ENCODE assay signal across 12 mouse cellular contexts in genomic region chr17:78351676-78352499, GRCm38 (mm10).
DNase-seq lines count a peak whose midpoint lies in the region; ATAC-seq and TF ChIP-seq lines count a peak whose summit lies in the region.
"Had no signal": no experiment of that assay in that cellular context is flagged by ENCODE, and none has a peak within 500 bp of the region (broad histone marks: within the 10 kb centered on the region; RNA-seq: fewer than 3 reads in every experiment).

No protein-coding gene starts in this region.

- DNase-seq in heart, adult 2 months: no peak
- no peak for DNase-seq in lung, postnatal 0 days (ENCODE audit: low spot score)
- DNase-seq in lung, postnatal 14 days: no peak
- peak; percentile 77 for DNase-seq in thymus, postnatal 14 days
- no peak for DNase-seq in left cerebral cortex, adult 2 months (ENCODE audit: extremely low spot score in 1 of 2, low spot score in 2 of 2)
- DNase-seq: cerebellum, postnatal 36 days; gastrocnemius, adult 2 months had no signal

- no peak for ATAC-seq in heart, embryonic 14.5 days (ENCODE audit: insufficient number of reproducible peaks, insufficient read depth, low FRiP score, low read depth)
- 0 out of 2 replicates have a peak, but pooled peaks have one; percentile 23 for ATAC-seq in lung, postnatal 0 days
- ATAC-seq in hematopoietic stem cell, adult 5-6 weeks (replicated peaks in 1 of 2; ENCODE audit: insufficient read depth in 1 of 2, low FRiP score in 2 of 2, low TSS enrichment in 1 of 2, low read depth in 1 of 2, poor library complexity in 2 of 2, severe bottlenecking in 2 of 2): peak; percentile 42 to 58; a peak in 3 of 4 replicates
- ATAC-seq in neural tube, embryonic 15.5 days (ENCODE audit: low FRiP score): no peak

- H3K9ac ChIP-seq in heart, embryonic 14.5 days (ENCODE audit: low read length): no peak overlapping the region
- H3K9ac ChIP-seq in heart, adult 2 months (ENCODE audit: low read depth, low read length): no peak overlapping the region
- H3K9ac ChIP-seq in lung, postnatal 0 days (replicated peaks; ENCODE audit: low read depth): no peak overlapping the region
- H3K9ac ChIP-seq in neural tube, embryonic 15.5 days (replicated peaks): no peak overlapping the region
- H3K9ac ChIP-seq: liver, embryonic 14.5 days had no signal

- H3K4me2 ChIP-seq in heart, embryonic 14.5 days (ENCODE audit: low read length): peak overlapping the region; percentile 16; the same call in 1 of the 2 replicates
- H3K4me2 ChIP-seq in lung, postnatal 0 days (replicated peaks; ENCODE audit: low read depth, low read length): no peak overlapping the region
- no peak overlapping the region for H3K4me2 ChIP-seq in neural tube, embryonic 15.5 days

- no peak for TF ChIP-seq EP300 in heart, adult 2 months (IDR thresholded peaks at IDR 0.05; ENCODE audit: insufficient read depth, low read depth, low read length)
- no peak for TF ChIP-seq EP300 in lung, postnatal 0 days (IDR thresholded peaks at IDR 0.05)

- no peaks in the 10 kb centered on the region for H3K27me3 ChIP-seq in heart, embryonic 14.5 days (ENCODE audit: control insufficient read depth, insufficient read depth, low read length)
- no peaks in the 10 kb centered on the region for H3K27me3 ChIP-seq in heart, adult 2 months (ENCODE audit: control insufficient read depth, insufficient read depth, low read length)
- no peaks in the 10 kb centered on the region for H3K27me3 ChIP-seq in lung, postnatal 0 days (replicated peaks; ENCODE audit: insufficient read depth, low read length)
- no peaks in the 10 kb centered on the region for H3K27me3 ChIP-seq in neural tube, embryonic 15.5 days (replicated peaks)

- H3K4me3 ChIP-seq in heart, embryonic 14.5 days (ENCODE audit: control insufficient read depth in 1 of 2, insufficient read depth in 1 of 2, low read depth in 1 of 2, low read length in 2 of 2): no peak overlapping the region
- no peak overlapping the region for H3K4me3 ChIP-seq in heart, adult 2 months
- no peak overlapping the region for H3K4me3 ChIP-seq in lung, postnatal 0 days (ENCODE audit: low read depth, low read length)
- no peak overlapping the region for H3K4me3 ChIP-seq in neural tube, embryonic 15.5 days (replicated peaks)
- H3K4me3 ChIP-seq in left cerebral cortex, adult 2 months: no peak overlapping the region
- H3K4me3 ChIP-seq: gastrocnemius, adult 2 months; midbrain, embryonic 10.5 days had no signal

- H3K27ac ChIP-seq in heart, embryonic 14.5 days (replicated peaks in 1 of 2; ENCODE audit: control insufficient read depth in 1 of 2, insufficient read depth in 1 of 2, low read depth in 2 of 2, low read length in 2 of 2): no peak overlapping the region
- no peak overlapping the region for H3K27ac ChIP-seq in heart, adult 2 months
- no peak overlapping the region for H3K27ac ChIP-seq in lung, postnatal 0 days (ENCODE audit: low read length)
- no peak overlapping the region for H3K27ac ChIP-seq in neural tube, embryonic 15.5 days (replicated peaks)
- H3K27ac ChIP-seq in left cerebral cortex, adult 2 months: no peak overlapping the region
- H3K27ac ChIP-seq: gastrocnemius, adult 2 months; liver, embryonic 14.5 days; midbrain, embryonic 10.5 days had no signal

- no peak for TF ChIP-seq POLR2A in heart, adult 2 months (IDR thresholded peaks at IDR 0.05; ENCODE audit: insufficient read depth, low read depth, low read length)

- TF ChIP-seq CTCF in heart, adult 2 months (IDR thresholded peaks at IDR 0.05): no peak
- no peak for TF ChIP-seq CTCF in lung, postnatal 0 days (IDR thresholded peaks at IDR 0.05)
- no peak for TF ChIP-seq CTCF in left cerebral cortex, adult 2 months (IDR thresholded peaks at IDR 0.05)

- intact Hi-C loops in heart, adult 2 months (cut with DNase I): no loop called here
- intact Hi-C loops in left cerebral cortex, adult 2 months (cut with DNase I): no loop called here

- 53% methylated on average over 12 of the region's 12 CpGs for WGBS in heart, embryonic 14.5 days
- 50% methylated on average over 12 of the region's 12 CpGs for WGBS in heart, adult 2 months
- WGBS in lung, postnatal 0 days: 57% methylated on average over 12 of the region's 12 CpGs
- 78% methylated on average over 12 of the region's 12 CpGs for WGBS in neural tube, embryonic 15.5 days

- H3K9me3 ChIP-seq in heart, embryonic 14.5 days (ENCODE audit: control insufficient read depth, low read length): no peaks in the 10 kb centered on the region
- H3K9me3 ChIP-seq in lung, postnatal 0 days (ENCODE audit: low read length): no peaks in the 10 kb centered on the region
- no peaks in the 10 kb centered on the region for H3K9me3 ChIP-seq in neural tube, embryonic 15.5 days (replicated peaks)
- H3K9me3 ChIP-seq: midbrain, embryonic 10.5 days had no signal

- peaks cover 18% of the 10 kb centered on the region; the same call in 1 of the 2 replicates for H3K36me3 ChIP-seq in heart, embryonic 14.5 days (ENCODE audit: control insufficient read depth, insufficient read depth, low read length)
- H3K36me3 ChIP-seq in heart, adult 2 months (ENCODE audit: control insufficient read depth, insufficient read depth, low read length): peaks cover 14% of the 10 kb centered on the region
- no peaks in the 10 kb centered on the region; the same call in 1 of the 2 replicates for H3K36me3 ChIP-seq in lung, postnatal 0 days (ENCODE audit: insufficient read depth, low read length)
- peaks cover 5% of the 10 kb centered on the region; the same call in 1 of the 2 replicates for H3K36me3 ChIP-seq in neural tube, embryonic 15.5 days

- H3K79me2 ChIP-seq in heart, adult 2 months (replicated peaks; ENCODE audit: control insufficient read depth, insufficient read depth, low read length): no peaks in the 10 kb centered on the region

- H3K4me1 ChIP-seq in heart, embryonic 14.5 days (ENCODE audit: control insufficient read depth in 2 of 2, insufficient read depth in 2 of 2, low read length in 2 of 2): peaks cover 15 to 17% of the 10 kb centered on the region in 2 experiments; a peak in 3 of 4 replicates
- peaks cover 8% of the 10 kb centered on the region for H3K4me1 ChIP-seq in heart, adult 2 months (ENCODE audit: control insufficient read depth, insufficient read depth, low read length)
- H3K4me1 ChIP-seq in lung, postnatal 0 days (ENCODE audit: insufficient read depth, low read depth, low read length): no peaks in the 10 kb centered on the region
- H3K4me1 ChIP-seq in neural tube, embryonic 15.5 days: peaks cover 5% of the 10 kb centered on the region

Comparison
In these comparisons a context has a peak if more than half of its experiments do, and no peak if none do; other contexts are left out.
1. ATAC-seq: peak in lung, postnatal 0 days (single experiment) and hematopoietic stem cell, adult 5-6 weeks (2 of 2); none in heart, embryonic 14.5 days (single experiment) and neural tube, embryonic 15.5 days (single experiment).